Mouse (Mus musculus) heart, postnatal 0 days (tissue): ENCODE measurements around the gene Ptprt. TPM values are rescaled to one million over a fixed set of nuclear protein-coding genes. Genes with fewer than 3 reads are reported as not detected.

Experiments used
- ATAC-seq: fragments of 200-750 bp; cut with Nextera tagmentation; 2 replicates; pipeline ENCODE4 v1.8.0; 2017; ENCODE audit warnings: low read depth, moderate number of reproducible peaks, moderate library complexity; ENCODE audit not compliant: insufficient read depth
- DNase-seq: peaks from one replicate; pipeline ENCODE4 v3.0.0-alpha.2; 2016; ENCODE audit warnings: low spot score
- H3K27ac ChIP-seq: fragments of 300-500 bp; sonication (generic); 2 replicates; pipeline ENCODE4 v1.5.1; 2014; ENCODE audit warnings: low read depth, mild to moderate bottlenecking
- H3K27me3 ChIP-seq: fragments of 300-500 bp; sonication (generic); 2 replicates; pipeline ENCODE4 v1.6.1; 2014; ENCODE audit warnings: low read length, mixed read lengths; ENCODE audit not compliant: control insufficient read depth, insufficient read depth
- H3K36me3 ChIP-seq: fragments of 300-500 bp; sonication (generic); replicated peaks from 2 replicates; pipeline ENCODE4 v1.6.1; 2014; ENCODE audit warnings: low read length, mixed read lengths; ENCODE audit not compliant: control insufficient read depth, insufficient read depth
- H3K4me1 ChIP-seq: fragments of 300-500 bp; sonication (generic); 2 replicates; pipeline ENCODE4 v1.6.1; 2014; ENCODE audit warnings: antibody characterized with exemption; ENCODE audit not compliant: control insufficient read depth, insufficient read depth
- H3K4me2 ChIP-seq: fragments of 300-500 bp; sonication (generic); 2 replicates; pipeline ENCODE4 v1.6.1; 2014; ENCODE audit warnings: low read depth, mild to moderate bottlenecking, low read length, moderate library complexity
- H3K4me3 ChIP-seq: fragments of 300-500 bp; sonication (generic); 2 replicates; pipeline ENCODE4 v1.5.1; 2014; ENCODE audit warnings: low read depth, low read length
- H3K9ac ChIP-seq: fragments of 300-500 bp; sonication (generic); replicated peaks from 2 replicates; pipeline ENCODE4 v1.6.1; 2014; ENCODE audit warnings: low read depth, low read length, mixed read lengths
- H3K9me3 ChIP-seq: fragments of 300-500 bp; sonication (generic); replicated peaks from 2 replicates; pipeline ENCODE4 v1.6.1; 2016; ENCODE audit warnings: low read length; ENCODE audit not compliant: control insufficient read depth
- CTCF ChIP-seq: IDR thresholded peaks from 2 replicates; pipeline ENCODE4 v1.5.1; 2016; ENCODE audit warnings: antibody characterized with exemption, control low read depth, low read depth
- EP300 ChIP-seq: IDR thresholded peaks from 2 replicates; pipeline ENCODE4 v1.6.1; 2016; ENCODE audit warnings: antibody characterized with exemption, low read depth
- WGBS: fragments of 180-500 bp; shearing (Covaris S2); extraction: QIAGEN DNeasy Blood & Tissue Kit; methylation state at CpG from one replicate; pipeline ENCODE4 v1.1.7; 2014; 5-methylcytosine and 5-hydroxymethylcytosine counted together
- polyA plus RNA-seq: library from polyadenylated mRNA; unstranded; fragments of >200 nt; fragmentation: Nextera tagmentation; extraction: Ambion mirVana; gene quantifications from 2 replicates; pipeline ENCODE4 v1.2.1, GENCODE M21; 2015
- total RNA-seq: library from RNA; depleted of rRNA; stranded (reverse); fragments of >200 nt; gene quantifications from 2 replicates; pipeline ENCODE4 v1.2.3, GENCODE M21; 2014; ENCODE audit warnings: low replicate concordance

Gene Ptprt
- total and polyA plus RNA-seq, 2 experiments from 2014 or later: 0.08 to 0.55 TPM

DNA sequence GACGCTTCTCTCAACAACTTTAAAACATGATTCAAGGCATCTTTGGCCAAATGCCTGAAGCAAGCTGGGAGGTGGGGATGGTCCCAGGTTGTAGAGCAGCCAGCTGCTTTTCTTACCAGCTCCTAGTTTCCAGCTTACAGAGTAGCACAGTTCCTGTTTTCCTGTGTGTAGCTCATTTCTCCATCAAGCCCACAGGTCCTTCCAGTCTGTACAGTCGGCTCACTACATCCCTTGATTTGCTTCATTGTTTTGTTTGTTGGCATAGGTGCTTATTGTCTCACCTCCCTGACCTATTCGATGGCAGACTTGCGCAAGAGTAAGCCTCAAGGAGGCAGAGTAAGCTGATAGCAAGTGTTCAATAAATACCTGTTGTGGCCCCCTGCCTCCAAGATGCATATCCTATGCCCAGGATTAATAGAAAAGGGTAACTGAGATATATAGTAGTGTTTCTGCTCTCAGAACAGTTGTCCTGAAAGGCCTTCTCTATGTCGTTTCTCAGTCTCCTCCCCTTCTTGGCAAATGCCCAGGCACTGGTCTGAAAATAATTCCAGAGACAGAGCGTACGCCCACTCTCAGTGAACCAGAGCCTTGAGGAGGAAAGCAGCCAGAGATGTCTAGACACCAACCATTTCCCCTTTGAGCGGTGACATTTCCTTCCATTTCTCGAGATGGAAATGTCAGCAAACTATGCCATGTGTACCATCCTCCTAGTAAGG is 852.7 kb downstream of the Ptprt start:
- WGBS: 48% methylated on average over 9 of the region's 9 CpGs
- Histone ChIP-seq H3K9me3 (no peaks in the 10 kb centered on the region), H3K27me3 (no peaks in the 10 kb centered on the region), H3K4me3 (no peak overlapping the region), H3K27ac (no peak overlapping the region), H3K4me2 (no peak overlapping the region), H3K9ac (no peak overlapping the region), H3K4me1 (no peaks in the 10 kb centered on the region), H3K36me3 (no peaks in the 10 kb centered on the region)
- DNase-seq (peak; percentile 33), ATAC-seq (no peak)
- TF ChIP-seq EP300: no peak
- no peak for TF ChIP-seq CTCF

DNA sequence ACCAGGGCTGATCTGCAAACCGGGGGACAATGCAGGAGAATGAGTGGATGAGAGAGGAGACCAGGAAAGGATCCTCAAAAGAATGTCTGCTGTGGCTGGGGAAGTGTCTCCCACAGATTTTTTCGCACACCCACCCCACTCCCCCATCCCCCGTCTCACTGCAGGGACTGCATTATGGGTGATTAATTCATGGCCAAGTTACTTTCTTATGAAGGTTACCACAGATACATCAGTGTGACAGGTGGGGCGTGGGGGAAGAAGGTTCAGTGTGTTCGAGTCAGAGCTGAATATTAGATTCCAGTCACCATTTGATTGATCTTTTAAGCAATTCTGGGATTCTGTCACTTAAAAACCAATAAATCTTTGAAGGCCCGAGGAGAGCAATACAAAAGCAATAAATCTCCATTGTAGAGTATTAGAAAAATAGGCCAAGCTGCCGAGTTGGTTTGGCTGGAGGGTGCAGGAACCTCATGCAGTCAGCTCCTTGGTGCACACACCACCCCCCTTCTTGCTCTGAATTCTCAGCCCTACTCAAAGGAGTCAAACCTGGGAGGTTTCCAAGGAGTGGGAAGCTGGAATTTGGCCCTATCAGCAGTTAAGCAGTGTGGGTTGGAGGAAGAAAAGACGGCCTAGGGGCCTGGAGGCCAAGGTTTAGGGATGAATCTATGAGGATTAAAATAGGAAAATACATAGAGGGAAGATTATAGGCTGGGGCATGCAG is 854.5 kb downstream of the Ptprt start:
- DNase-seq (no peak), ATAC-seq (no peak)
- 61% methylated on average over 8 of the region's 8 CpGs for WGBS

DNA sequence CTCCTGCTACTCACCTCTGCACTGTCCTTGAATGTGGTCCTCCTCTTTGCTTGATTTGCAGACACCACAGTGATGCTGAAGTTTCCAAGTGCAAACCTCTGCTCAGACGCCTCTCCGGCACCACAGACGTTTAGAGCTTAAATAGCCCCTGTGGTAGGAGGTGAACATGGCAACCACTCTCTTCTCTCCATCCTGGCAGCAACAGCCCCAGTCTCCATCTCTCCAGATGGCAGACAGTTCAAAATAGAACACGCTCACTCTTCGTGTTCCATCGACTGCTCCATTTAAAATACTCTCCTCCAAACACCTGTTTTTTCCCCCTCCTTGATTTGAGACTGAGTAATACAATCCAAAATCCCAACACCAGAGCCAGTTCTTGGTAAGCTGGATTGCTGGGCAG is 861.0 kb downstream of the Ptprt start:
- Histone ChIP-seq H3K4me2 (no peak overlapping the region), H3K4me1 (no peaks in the 10 kb centered on the region), H3K9ac (no peak overlapping the region), H3K27me3 (no peaks in the 10 kb centered on the region), H3K9me3 (no peaks in the 10 kb centered on the region), H3K4me3 (no peak overlapping the region), H3K27ac (no peak overlapping the region), H3K36me3 (no peaks in the 10 kb centered on the region)
- no peak for TF ChIP-seq EP300
- TF ChIP-seq CTCF: no peak
- DNase-seq (no peak), ATAC-seq (no peak)
- 72% methylated on average over 6 of the region's 6 CpGs for WGBS

More for the DNA sequence above, 854.5 kb downstream of the Ptprt start:
- H3K4me3 ChIP-seq: no peak overlapping the region
- H3K9ac ChIP-seq: no peak overlapping the region
- no peak overlapping the region for H3K4me2 ChIP-seq
- H3K27ac ChIP-seq: no peak overlapping the region
- no peaks in the 10 kb centered on the region for H3K4me1 ChIP-seq
- H3K36me3 ChIP-seq: no peaks in the 10 kb centered on the region
- H3K27me3 ChIP-seq: no peaks in the 10 kb centered on the region
- H3K9me3 ChIP-seq: no peaks in the 10 kb centered on the region
- no peak for TF ChIP-seq EP300
- no peak for TF ChIP-seq CTCF

DNA sequence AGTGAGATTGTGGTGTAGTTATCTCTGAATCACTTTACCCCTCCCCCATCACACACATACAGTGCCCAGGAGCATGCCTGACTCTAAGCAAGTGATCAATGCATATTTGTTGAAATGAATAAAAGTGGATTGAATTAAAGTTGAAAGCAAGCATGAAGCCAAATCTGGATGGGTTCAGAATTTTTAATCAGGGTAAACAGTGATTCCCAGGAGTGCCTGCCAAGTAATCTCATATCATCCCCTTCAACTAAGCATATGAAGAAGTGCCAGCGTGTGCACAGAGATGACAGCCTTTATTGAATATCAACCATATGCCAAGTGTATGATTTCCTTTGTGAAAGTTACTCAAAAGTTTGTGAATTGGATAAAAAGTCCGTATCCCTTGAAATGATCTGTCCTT is 893.4 kb downstream of the Ptprt start:
- DNase-seq: no peak
- Histone ChIP-seq H3K36me3 (no peaks in the 10 kb centered on the region), H3K4me2 (no peak overlapping the region), H3K9me3 (no peaks in the 10 kb centered on the region), H3K4me1 (no peaks in the 10 kb centered on the region), H3K27me3 (no peaks in the 10 kb centered on the region), H3K4me3 (no peak overlapping the region), H3K27ac (no peak overlapping the region), H3K9ac (no peak overlapping the region)
- no peak for ATAC-seq
- TF ChIP-seq EP300: no peak
- no peak for TF ChIP-seq CTCF
- 72% methylated on average over 2 of the region's 2 CpGs for WGBS

DNA sequence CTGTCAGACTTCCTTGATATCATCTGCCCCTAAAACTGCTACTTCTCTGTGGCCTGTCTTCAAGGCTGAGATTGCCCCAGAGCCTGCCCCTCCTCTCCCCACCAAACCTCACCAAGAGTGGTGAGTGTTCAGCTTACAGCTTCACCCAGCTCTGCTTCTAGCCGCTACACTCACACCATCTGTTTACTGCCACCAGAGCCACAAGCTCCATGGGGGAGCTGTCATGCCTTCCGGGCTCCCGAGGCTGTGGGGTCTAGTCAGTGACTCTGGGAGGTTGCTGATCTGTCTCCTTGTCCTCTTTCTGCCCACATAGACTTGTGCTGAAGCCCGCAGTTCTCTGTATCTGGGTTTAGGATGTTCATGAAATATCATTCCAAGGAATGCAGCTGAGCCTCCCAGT is 947.9 kb downstream of the Ptprt start:
- H3K27ac ChIP-seq: no peak overlapping the region
- no peaks in the 10 kb centered on the region for H3K36me3 ChIP-seq
- H3K27me3 ChIP-seq: no peaks in the 10 kb centered on the region
- TF ChIP-seq EP300 (no peak), CTCF (no peak)
- H3K4me2 ChIP-seq: no peak overlapping the region
- no peaks in the 10 kb centered on the region for H3K4me1 ChIP-seq
- H3K4me3 ChIP-seq: no peak overlapping the region
- DNase-seq: no peak
- H3K9ac ChIP-seq: no peak overlapping the region
- 19% methylated on average over 4 of the region's 4 CpGs for WGBS
- ATAC-seq: no peak
- no peaks in the 10 kb centered on the region for H3K9me3 ChIP-seq

DNA sequence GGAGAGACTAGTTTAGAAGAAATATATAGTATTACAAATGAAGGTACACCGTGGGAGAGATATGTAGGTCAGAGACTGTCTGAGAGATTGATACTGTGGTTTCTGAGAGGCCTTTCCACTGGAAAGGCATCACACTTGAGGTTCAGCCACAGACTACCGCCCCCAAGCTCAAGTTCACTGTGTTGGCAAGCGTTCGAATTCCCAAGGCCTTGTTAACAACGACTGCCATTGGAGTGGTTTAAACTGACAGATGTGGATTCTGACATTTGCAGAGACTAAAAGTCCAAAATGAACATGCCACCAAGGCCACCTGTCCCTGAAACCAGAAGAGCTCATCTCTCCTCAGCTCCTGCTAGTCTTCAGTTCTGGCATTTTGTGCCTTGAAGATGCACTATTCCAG is 951.6 kb downstream of the Ptprt start:
- no peak for DNase-seq
- WGBS: 69% methylated on average over 5 of the region's 5 CpGs
- TF ChIP-seq CTCF (no peak), EP300 (no peak)
- Histone ChIP-seq H3K4me3 (no peak overlapping the region), H3K9me3 (no peaks in the 10 kb centered on the region), H3K36me3 (no peaks in the 10 kb centered on the region), H3K27me3 (no peaks in the 10 kb centered on the region), H3K4me2 (no peak overlapping the region), H3K9ac (no peak overlapping the region), H3K4me1 (0 out of 2 replicates have a peak, but pooled peaks cover 6% of the 10 kb centered on the region), H3K27ac (no peak overlapping the region)
- ATAC-seq: no peak
